ENCODE assay signal across 14 mouse cellular contexts in genomic region chr2:4619893-4620593, GRCm38 (mm10). TPM values are rescaled to one million over a fixed set of nuclear protein-coding genes. Genes with fewer than 3 reads are reported as not detected.
DNase-seq lines count a peak whose midpoint lies in the region; ATAC-seq and TF ChIP-seq lines count a peak whose summit lies in the region.
"Had no signal": no experiment of that assay in that cellular context is flagged by ENCODE, and none has a peak within 500 bp of the region (broad histone marks: within the 10 kb centered on the region; RNA-seq: fewer than 3 reads in every experiment).

No protein-coding gene starts in this region.

- no peaks in the 10 kb centered on the region for H3K9me3 ChIP-seq in heart, embryonic 15.5 days (replicated peaks)
- H3K9me3 ChIP-seq in midbrain, embryonic 11.5 days (ENCODE audit: control insufficient read depth, low read length): no peaks in the 10 kb centered on the region
- no peaks in the 10 kb centered on the region for H3K9me3 ChIP-seq in midbrain, postnatal 0 days (ENCODE audit: low read length)
- H3K9me3 ChIP-seq in limb, embryonic 11.5 days (ENCODE audit: control insufficient read depth, low read length): no peaks in the 10 kb centered on the region

- TF ChIP-seq CTCF in midbrain, postnatal 0 days (IDR thresholded peaks at IDR 0.05): no peak

- DNase-seq in heart, postnatal 4 days: no peak
- peak; percentile 83 for DNase-seq in midbrain, embryonic 11.5 days (ENCODE audit: low spot score, missing footprints)
- DNase-seq in midbrain, postnatal 0 days (ENCODE audit: low spot score): no peak
- no peak for DNase-seq in limb, embryonic 11.5 days (ENCODE audit: low spot score)
- DNase-seq in frontal cortex, postnatal 25 days (ENCODE audit: low spot score in 2 of 2): no peak
- no peak for DNase-seq in cerebellum, adult 18-20 months
- DNase-seq: cerebellum, adult 9-10 months; liver, postnatal 0 days; right cerebral cortex, postnatal 14 days; thymus, postnatal 4 days had no signal

- no peak overlapping the region for H3K9ac ChIP-seq in heart, embryonic 15.5 days
- no peak overlapping the region for H3K9ac ChIP-seq in midbrain, embryonic 11.5 days (ENCODE audit: low read length)
- no peak overlapping the region for H3K9ac ChIP-seq in midbrain, postnatal 0 days (replicated peaks; ENCODE audit: low read length, poor library complexity, severe bottlenecking)
- no peak overlapping the region for H3K9ac ChIP-seq in limb, embryonic 11.5 days (ENCODE audit: low read length)
- H3K9ac ChIP-seq: hindbrain, embryonic 14.5 days; liver, postnatal 0 days had no signal

- no peak overlapping the region for H3K4me3 ChIP-seq in heart, embryonic 15.5 days
- no peak overlapping the region for H3K4me3 ChIP-seq in midbrain, embryonic 11.5 days (ENCODE audit: low read depth, low read length)
- no peak overlapping the region for H3K4me3 ChIP-seq in midbrain, postnatal 0 days (ENCODE audit: low read depth, low read length)
- H3K4me3 ChIP-seq in limb, embryonic 11.5 days (ENCODE audit: low read depth, low read length): no peak overlapping the region

- H3K4me1 ChIP-seq in heart, embryonic 15.5 days (replicated peaks): 0 out of 2 replicates have a peak, but pooled peaks cover 4% of the 10 kb centered on the region
- H3K4me1 ChIP-seq in midbrain, embryonic 11.5 days (ENCODE audit: control insufficient read depth, insufficient read depth, low read length): peaks cover 7% of the 10 kb centered on the region; the same call in 1 of the 2 replicates
- H3K4me1 ChIP-seq in midbrain, postnatal 0 days (ENCODE audit: insufficient read depth, low read length): no peaks in the 10 kb centered on the region
- peaks cover 18% of the 10 kb centered on the region for H3K4me1 ChIP-seq in limb, embryonic 11.5 days (ENCODE audit: control insufficient read depth, insufficient read depth, low read length)

- no peak overlapping the region for H3K4me2 ChIP-seq in heart, embryonic 15.5 days
- no peak overlapping the region for H3K4me2 ChIP-seq in midbrain, embryonic 11.5 days
- no peak overlapping the region for H3K4me2 ChIP-seq in midbrain, postnatal 0 days (ENCODE audit: low read depth, low read length, poor library complexity, severe bottlenecking)
- no peak overlapping the region for H3K4me2 ChIP-seq in limb, embryonic 11.5 days (ENCODE audit: low read depth, severe bottlenecking)
- H3K4me2 ChIP-seq: hindbrain, embryonic 14.5 days had no signal

- no peak for ATAC-seq in heart, embryonic 15.5 days (replicated peaks; ENCODE audit: insufficient number of reproducible peaks, insufficient read depth, low FRiP score, low read depth)
- ATAC-seq in midbrain, embryonic 11.5 days (ENCODE audit: low FRiP score): no peak
- no peak for ATAC-seq in midbrain, postnatal 0 days (ENCODE audit: low FRiP score)
- peak; percentile 73 for ATAC-seq in limb, embryonic 11.5 days (ENCODE audit: insufficient number of reproducible peaks, low FRiP score, low TSS enrichment, low read depth)
- ATAC-seq: CD4-positive, CD25-positive, alpha-beta regulatory T cell, adult 4 months; forebrain, embryonic 16.5 days; liver, postnatal 0 days had no signal

- peak overlapping the region; percentile 66 for H3K27ac ChIP-seq in heart, embryonic 15.5 days
- no peak overlapping the region for H3K27ac ChIP-seq in midbrain, embryonic 11.5 days (ENCODE audit: low read depth, low read length)
- no peak overlapping the region for H3K27ac ChIP-seq in midbrain, postnatal 0 days (ENCODE audit: low read depth, low read length)
- H3K27ac ChIP-seq in limb, embryonic 11.5 days (replicated peaks; ENCODE audit: low read depth, low read length): 0 out of 2 replicates have a peak overlapping the region, but pooled peaks have one; percentile 6
- H3K27ac ChIP-seq: hindbrain, embryonic 14.5 days had no signal

- no peaks in the 10 kb centered on the region for H3K27me3 ChIP-seq in heart, embryonic 15.5 days
- no peaks in the 10 kb centered on the region for H3K27me3 ChIP-seq in midbrain, embryonic 11.5 days (ENCODE audit: control insufficient read depth, insufficient read depth, low read length)
- H3K27me3 ChIP-seq in midbrain, postnatal 0 days (ENCODE audit: insufficient read depth, low read length): no peaks in the 10 kb centered on the region
- H3K27me3 ChIP-seq in limb, embryonic 11.5 days (ENCODE audit: control insufficient read depth, insufficient read depth, low read length): no peaks in the 10 kb centered on the region

- H3K36me3 ChIP-seq in heart, embryonic 15.5 days: peaks cover 25% of the 10 kb centered on the region
- peaks cover 8% of the 10 kb centered on the region; the same call in 1 of the 2 replicates for H3K36me3 ChIP-seq in midbrain, embryonic 11.5 days (ENCODE audit: control insufficient read depth, insufficient read depth, low read length)
- H3K36me3 ChIP-seq in midbrain, postnatal 0 days (ENCODE audit: insufficient read depth, low read length): peaks cover 6% of the 10 kb centered on the region
- peaks cover 9% of the 10 kb centered on the region; the same call in 1 of the 2 replicates for H3K36me3 ChIP-seq in limb, embryonic 11.5 days (ENCODE audit: control insufficient read depth, insufficient read depth, low read length)

- WGBS in heart, embryonic 15.5 days: 57% methylated on average over 6 of the region's 6 CpGs
- WGBS in midbrain, embryonic 11.5 days: 57% methylated on average over 6 of the region's 6 CpGs
- 48% methylated on average over 6 of the region's 6 CpGs for WGBS in midbrain, postnatal 0 days
- 52% methylated on average over 6 of the region's 6 CpGs for WGBS in limb, embryonic 11.5 days

RNA-seq across cellular contexts. Expression of gene Prpf18, which starts 31.9 kb away (rescaled TPM):
- polyA plus RNA-seq in heart, embryonic 15.5 days (2015; fragmentation: Nextera tagmentation; extraction: Ambion mirVana): 29.0 and 29.1 TPM in 2 replicates
- 10 to 100 TPM; 29.5 to 35.2 TPM for total RNA-seq in heart, postnatal 4 days (2021)
- polyA plus RNA-seq in midbrain, embryonic 11.5 days (2014; fragmentation: Nextera tagmentation; extraction: Ambion mirVana): 44.4 and 52.6 TPM in 2 replicates
- 28.2 and 35.8 TPM in 2 replicates for total RNA-seq in midbrain, postnatal 0 days (2014; rRNA removed)
- polyA plus RNA-seq in midbrain, postnatal 0 days (2015; fragmentation: Nextera tagmentation; extraction: Ambion mirVana): 28.6 and 29.2 TPM in 2 replicates
- 38.9 and 41.5 TPM in 2 replicates for polyA plus RNA-seq in limb, embryonic 11.5 days (2014; fragmentation: Nextera tagmentation; extraction: Ambion mirVana)

Comparison
In these comparisons a context has a peak if more than half of its experiments do, and no peak if none do; other contexts are left out.
1. H3K27ac ChIP-seq: peak in heart, embryonic 15.5 days (single experiment) and limb, embryonic 11.5 days (single experiment); none in midbrain, embryonic 11.5 days (single experiment) and midbrain, postnatal 0 days (single experiment).